Comparison of ENCODE assay signal across 8 mouse cellular contexts in genomic region chr3:87525837-87526570, GRCm38 (mm10). TPM values are rescaled to one million over a fixed set of nuclear protein-coding genes. Genes with fewer than 3 reads are reported as not detected.
A peak's percentile ranks its signal among the peaks of the same experiment; 100 is the strongest.
DNase-seq lines count a peak whose midpoint lies in the region; ATAC-seq and TF ChIP-seq lines count a peak whose summit lies in the region.

No protein-coding gene starts in this region.

- 11% methylated on average over 17 of the region's 27 CpGs for WGBS in embryonic facial prominence, embryonic 14.5 days
- 7% methylated on average over 27 of the region's 27 CpGs for WGBS in hindbrain, postnatal 0 days
- 5% methylated on average over 27 of the region's 27 CpGs for WGBS in liver, embryonic 15.5 days (ENCODE audit: insufficient replicate concordance)
- WGBS in neural tube, embryonic 14.5 days = 2% methylated on average over 27 of the region's 27 CpGs

- peak overlapping the region; percentile 84 for H3K4me3 ChIP-seq in testis, adult 2 months (ENCODE audit: control insufficient read depth, low read depth, low read length)
- peak overlapping the region; percentile 100 for H3K4me3 ChIP-seq in embryonic facial prominence, embryonic 14.5 days (ENCODE audit: low read depth, low read length)
- peak overlapping the region; percentile 99 for H3K4me3 ChIP-seq in hindbrain, postnatal 0 days (ENCODE audit: low read length)
- H3K4me3 ChIP-seq in liver, embryonic 15.5 days (replicated peaks) = peak overlapping the region; percentile 86
- peak overlapping the region; percentile 86 for H3K4me3 ChIP-seq in neural tube, embryonic 14.5 days (ENCODE audit: low read depth, low read length)

- H3K36me3 ChIP-seq in testis, adult 2 months (ENCODE audit: control insufficient read depth, insufficient read depth, low read length) = no peaks in the 10 kb centered on the region; the same call in 1 of the 2 replicates
- H3K36me3 ChIP-seq in embryonic facial prominence, embryonic 14.5 days (ENCODE audit: control insufficient read depth, insufficient read depth, low read length) = peaks cover 37% of the 10 kb centered on the region
- H3K36me3 ChIP-seq in hindbrain, postnatal 0 days (ENCODE audit: insufficient read depth, low read length) = peaks cover 27% of the 10 kb centered on the region
- H3K36me3 ChIP-seq in liver, embryonic 15.5 days (replicated peaks) = peaks cover 31% of the 10 kb centered on the region
- H3K36me3 ChIP-seq in neural tube, embryonic 14.5 days (ENCODE audit: control insufficient read depth, insufficient read depth, low read length) = peaks cover 28% of the 10 kb centered on the region

- no peaks in the 10 kb centered on the region for H3K9me3 ChIP-seq in embryonic facial prominence, embryonic 14.5 days (ENCODE audit: control insufficient read depth, low read length)
- H3K9me3 ChIP-seq in hindbrain, postnatal 0 days (ENCODE audit: low read length) = no peaks in the 10 kb centered on the region
- no peaks in the 10 kb centered on the region for H3K9me3 ChIP-seq in liver, embryonic 15.5 days (replicated peaks)
- H3K9me3 ChIP-seq in neural tube, embryonic 14.5 days (ENCODE audit: control insufficient read depth, low read length) = no peaks in the 10 kb centered on the region

- TF ChIP-seq CTCF in testis, adult 2 months (IDR thresholded peaks at IDR 0.05; ENCODE audit: control insufficient read depth, insufficient read depth, insufficient replicate concordance, low read depth, low read length) = no peak
- TF ChIP-seq CTCF in hindbrain, postnatal 0 days (IDR thresholded peaks at IDR 0.05; ENCODE audit: low read depth) = no peak

- no peaks in the 10 kb centered on the region for H3K27me3 ChIP-seq in testis, adult 2 months (ENCODE audit: control insufficient read depth, insufficient read depth, low read length)
- no peaks in the 10 kb centered on the region for H3K27me3 ChIP-seq in embryonic facial prominence, embryonic 14.5 days (replicated peaks; ENCODE audit: control insufficient read depth, insufficient read depth, low read length)
- no peaks in the 10 kb centered on the region for H3K27me3 ChIP-seq in hindbrain, postnatal 0 days (ENCODE audit: insufficient read depth, low read length)
- H3K27me3 ChIP-seq in liver, embryonic 15.5 days = no peaks in the 10 kb centered on the region
- no peaks in the 10 kb centered on the region for H3K27me3 ChIP-seq in neural tube, embryonic 14.5 days (ENCODE audit: control insufficient read depth, insufficient read depth, low read length)

- DNase-seq in testis, postnatal 14 days (ENCODE audit: low spot score) = no peak
- no peak for DNase-seq in embryonic facial prominence, embryonic 14.5 days (ENCODE audit: low spot score)
- peak; percentile 29 for DNase-seq in hindbrain, postnatal 0 days (ENCODE audit: low spot score)
- no peak for DNase-seq in left cerebral cortex, postnatal 4 days
- no peak for DNase-seq in c-Kit-positive CD71-positive TER-119-positive erythroid progenitor cells, embryonic 14.5 days (ENCODE audit: low spot score)

- peak; percentile 50; the same call in 1 of the 2 replicates for ATAC-seq in embryonic facial prominence, embryonic 14.5 days (ENCODE audit: low read depth)
- peak; percentile 43 for ATAC-seq in hindbrain, postnatal 0 days
- peak; percentile 52 for ATAC-seq in liver, embryonic 15.5 days (ENCODE audit: insufficient read depth)
- peak; percentile 57 for ATAC-seq in neural tube, embryonic 14.5 days (ENCODE audit: low read depth)

- H3K4me2 ChIP-seq in embryonic facial prominence, embryonic 14.5 days (ENCODE audit: low read depth, low read length) = peak overlapping the region; percentile 88
- peak overlapping the region; percentile 80 for H3K4me2 ChIP-seq in hindbrain, postnatal 0 days (ENCODE audit: low read depth, low read length)
- H3K4me2 ChIP-seq in liver, embryonic 15.5 days = peak overlapping the region; percentile 86
- H3K4me2 ChIP-seq in neural tube, embryonic 14.5 days (ENCODE audit: low read depth, low read length) = peak overlapping the region; percentile 89

- peaks cover 5% of the 10 kb centered on the region for H3K4me1 ChIP-seq in testis, adult 2 months (ENCODE audit: control insufficient read depth, insufficient read depth, low read length)
- H3K4me1 ChIP-seq in embryonic facial prominence, embryonic 14.5 days (ENCODE audit: control insufficient read depth, insufficient read depth, low read length) = peaks cover 7% of the 10 kb centered on the region; the same call in 1 of the 2 replicates
- H3K4me1 ChIP-seq in hindbrain, postnatal 0 days (ENCODE audit: insufficient read depth, low read length) = no peaks in the 10 kb centered on the region
- H3K4me1 ChIP-seq in liver, embryonic 15.5 days (replicated peaks) = peaks cover 28% of the 10 kb centered on the region
- peaks cover 11% of the 10 kb centered on the region for H3K4me1 ChIP-seq in neural tube, embryonic 14.5 days (ENCODE audit: control insufficient read depth, insufficient read depth, low read length)

- no peak for TF ChIP-seq POLR2A in testis, adult 2 months (IDR thresholded peaks at IDR 0.05; ENCODE audit: control insufficient read depth, low read depth, low read length)

- H3K27ac ChIP-seq in testis, adult 2 months (ENCODE audit: control insufficient read depth, insufficient read depth, low read depth, low read length) = peak overlapping the region; percentile 50
- H3K27ac ChIP-seq in embryonic facial prominence, embryonic 14.5 days (replicated peaks; ENCODE audit: low read depth, low read length) = peak overlapping the region; percentile 88
- H3K27ac ChIP-seq in hindbrain, postnatal 0 days = peak overlapping the region; percentile 79
- H3K27ac ChIP-seq in liver, embryonic 15.5 days (replicated peaks) = peak overlapping the region; percentile 72
- H3K27ac ChIP-seq in neural tube, embryonic 14.5 days (ENCODE audit: low read depth, low read length) = peak overlapping the region; percentile 91

- H3K9ac ChIP-seq in embryonic facial prominence, embryonic 14.5 days (ENCODE audit: low read depth, low read length) = peak overlapping the region; percentile 99
- H3K9ac ChIP-seq in hindbrain, postnatal 0 days (replicated peaks; ENCODE audit: low read length) = peak overlapping the region; percentile 98
- H3K9ac ChIP-seq in liver, embryonic 15.5 days = peak overlapping the region; percentile 86
- H3K9ac ChIP-seq in neural tube, embryonic 14.5 days (replicated peaks; ENCODE audit: low read depth, low read length) = peak overlapping the region; percentile 91

- intact Hi-C loops in left cerebral cortex, postnatal 4 days (cut with DNase I) = no loop called here

RNA-seq across cellular contexts. Expression of gene Etv3, which starts 0.8 kb away (rescaled TPM):
- 3.9 and 4.0 TPM in 2 replicates for polyA plus RNA-seq in testis, adult 2 months (2012; rRNA removed)
- polyA plus RNA-seq in embryonic facial prominence, embryonic 14.5 days (2014; fragmentation: Nextera tagmentation; extraction: Ambion mirVana) = 10.4 and 10.8 TPM in 2 replicates
- total RNA-seq in hindbrain, postnatal 0 days (2014; rRNA removed) = 9.5 and 13.2 TPM in 2 replicates
- polyA plus RNA-seq in hindbrain, postnatal 0 days (2015; fragmentation: Nextera tagmentation; extraction: Ambion mirVana) = 7.2 and 7.7 TPM in 2 replicates
- polyA plus RNA-seq in liver, embryonic 15.5 days (2015; fragmentation: Nextera tagmentation; extraction: Ambion mirVana) = 3.0 and 3.9 TPM in 2 replicates
- 7.3 and 7.8 TPM in 2 replicates for polyA plus RNA-seq in neural tube, embryonic 14.5 days (2014; fragmentation: Nextera tagmentation; extraction: Ambion mirVana)
- 10 to 100 TPM; 17.2 to 18.3 TPM for total RNA-seq in left cerebral cortex, postnatal 4 days (2021)
